Mouse (Mus musculus): ENCODE measurements around the gene Prrt1. TPM values are rescaled to one million over a fixed set of nuclear protein-coding genes. Genes with fewer than 3 reads are reported as not detected.

The Prrt1 gene
- total and polyA plus RNA-seq, 3 experiments, result not detected

GRCm38 (mm10) chr17:34658591-34658990 is 29.3 kb downstream of the Prrt1 start:
- Histone ChIP-seq H3K79me2 (replicated peaks; ENCODE audit: control insufficient read depth, extremely low read depth, insufficient read depth, poor library complexity, severe bottlenecking) (no peaks in the 10 kb centered on the region), H3K4me2 (ENCODE audit: insufficient read depth, low read depth, poor library complexity, severe bottlenecking) (no peak overlapping the region), H3K36me3 (replicated peaks in 1 of 2; ENCODE audit: control insufficient read depth in 1 of 2, insufficient read depth in 1 of 2, low read length in 1 of 2) (peaks cover 11 to 32% of the 10 kb centered on the region in 2 experiments), H3K9me3 (replicated peaks; ENCODE audit: low read length) (no peaks in the 10 kb centered on the region), H3K4me1 (ENCODE audit: control insufficient read depth in 1 of 2, insufficient read depth in 2 of 2) (no peaks in the 10 kb centered on the region; a peak in 1 of 4 replicates), H3K27ac (ENCODE audit: insufficient read depth, low read depth) (no peak overlapping the region), H3K27me3 (replicated peaks) (peaks cover 40% of the 10 kb centered on the region), H3K4me3 (replicated peaks in 1 of 3; ENCODE audit: low read depth in 2 of 3, low read length in 2 of 3, poor library complexity in 1 of 3) (no peak overlapping the region), H3K9ac (ENCODE audit: insufficient read depth, low read depth) (no peak overlapping the region)
- in situ Hi-C loops (cut with MboI; ENCODE audit: low pct_ligation_motif_present, low pct_unique_long_range_greater_than_20kb, low sequenced_read_pairs) (no loop called here), dilution Hi-C loops (cut with MboI; ENCODE audit: extremely low pct_ligation_motif_present, extremely low pct_unique_long_range_greater_than_20kb, low sequenced_read_pairs) (no loop called here)
- no peak for DNase-seq (ENCODE audit: extremely low read depth)
- TF ChIP-seq POLR2A (IDR thresholded peaks at IDR 0.05; ENCODE audit: low read depth, low read length) (no peak), E2F4 (IDR thresholded peaks at IDR 0.05; ENCODE audit: insufficient replicate concordance, low read depth, low read length) (no peak), MEF2A (IDR thresholded peaks at IDR 0.05; ENCODE audit: borderline replicate concordance, low read depth, low read length) (no peak), TCF12 (IDR thresholded peaks at IDR 0.05; ENCODE audit: low read depth, low read length) (no peak), MAX (IDR thresholded peaks at IDR 0.05; ENCODE audit: low read length) (no peak), HCFC1 (IDR thresholded peaks at IDR 0.05; ENCODE audit: low read depth, low read length) (no peak), MAFK (IDR thresholded peaks at IDR 0.05; ENCODE audit: insufficient replicate concordance, low read length) (no peak), SIN3A (IDR thresholded peaks at IDR 0.05; ENCODE audit: low read length) (no peak), BHLHE40 (IDR thresholded peaks at IDR 0.05; ENCODE audit: low read depth, low read length) (no peak), GABPA (IDR thresholded peaks at IDR 0.05; ENCODE audit: insufficient replicate concordance, low read depth, low read length) (no peak), ZC3H11A (IDR thresholded peaks at IDR 0.05; ENCODE audit: low read depth, low read length) (no peak), CHD2 (IDR thresholded peaks at IDR 0.05; ENCODE audit: low read length) (no peak), EP300 (IDR thresholded peaks at IDR 0.05; ENCODE audit: low read length) (no peak), ZMIZ1 (IDR thresholded peaks at IDR 0.05; ENCODE audit: low read depth, low read length) (no peak), ETS1 (conservative IDR thresholded peaks at IDR 0.05; ENCODE audit: low read depth, low read length) (no peak)

- Histone ChIP-seq H3K9ac (ENCODE audit: insufficient read depth, low read depth) (no peak overlapping the region), H3K4me3 (replicated peaks in 1 of 3; ENCODE audit: low read depth in 2 of 3, low read length in 2 of 3, poor library complexity in 1 of 3) (no peak overlapping the region), H3K4me1 (ENCODE audit: control insufficient read depth in 1 of 2, insufficient read depth in 2 of 2) (no peaks in the 10 kb centered on the region; a peak in 1 of 4 replicates), H3K27ac (ENCODE audit: insufficient read depth, low read depth) (no peak overlapping the region), H3K4me2 (ENCODE audit: insufficient read depth, low read depth, poor library complexity, severe bottlenecking) (no peak overlapping the region), H3K79me2 (replicated peaks; ENCODE audit: control insufficient read depth, extremely low read depth, insufficient read depth, poor library complexity, severe bottlenecking) (no peaks in the 10 kb centered on the region), H3K36me3 (replicated peaks in 1 of 2; ENCODE audit: control insufficient read depth in 1 of 2, insufficient read depth in 1 of 2, low read length in 1 of 2) (peaks cover 5 to 24% of the 10 kb centered on the region in 2 experiments), H3K9me3 (replicated peaks; ENCODE audit: low read length) (no peaks in the 10 kb centered on the region), H3K27me3 (replicated peaks) (peaks cover 46% of the 10 kb centered on the region)
- dilution Hi-C loops (cut with MboI; ENCODE audit: extremely low pct_ligation_motif_present, extremely low pct_unique_long_range_greater_than_20kb, low sequenced_read_pairs), result no loop called here
- in situ Hi-C loops (cut with MboI; ENCODE audit: low pct_ligation_motif_present, low pct_unique_long_range_greater_than_20kb, low sequenced_read_pairs), result no loop called here
- TF ChIP-seq BHLHE40 (IDR thresholded peaks at IDR 0.05; ENCODE audit: low read depth, low read length), result 0 out of 2 replicates have a peak, but pooled peaks have one; percentile 13
- no peak for TF ChIP-seq HCFC1 (IDR thresholded peaks at IDR 0.05; ENCODE audit: low read depth, low read length)
- no peak for TF ChIP-seq PAX5 (IDR thresholded peaks at IDR 0.05; ENCODE audit: low read length)
- DNase-seq (ENCODE audit: extremely low read depth), result no peak
Observed at GRCm38 (mm10) chr17:34659181-34659896, 30.0 kb downstream of the Prrt1 start.
